Mouse (Mus musculus) CH12.LX (cell line): Measurements from ENCODE around the gene Asxl1.
A peak's percentile ranks its signal among the peaks of the same experiment; 100 is the strongest.

Source experiments
- CTCF ChIP-seq, 2 experiments: IDR thresholded peaks in 1 of 2; conservative IDR thresholded peaks in 1 of 2; 2 replicates each; pipeline ENCODE4 v1.5.1; 2011 to 2012; ENCODE audit warnings: low read depth in 2 of 2, low read length in 2 of 2, improper control_type of control experiment in 1 of 2, inconsistent platforms in 1 of 2, mild to moderate bottlenecking in 1 of 2, moderate library complexity in 1 of 2
- E2F4 ChIP-seq: IDR thresholded peaks from 2 replicates; pipeline ENCODE4 v1.6.1; 2011; ENCODE audit warnings: low read depth, low read length, improper control_type of control experiment; ENCODE audit not compliant: insufficient replicate concordance
- ELF1 ChIP-seq: IDR thresholded peaks from 2 replicates; pipeline ENCODE4 v1.6.1; 2014; ENCODE audit warnings: low read depth, mild to moderate bottlenecking, inconsistent platforms, low read length, improper control_type of control experiment
- EP300 ChIP-seq: IDR thresholded peaks from 2 replicates; pipeline ENCODE4 v1.6.1; 2011; ENCODE audit warnings: low read length, improper control_type of control experiment
- POLR2A ChIP-seq: IDR thresholded peaks from 2 replicates; pipeline ENCODE4 v1.6.1; 2011; ENCODE audit warnings: low read depth, mild to moderate bottlenecking, improper control_type of control experiment, low read length
- SIN3A ChIP-seq: IDR thresholded peaks from 2 replicates; pipeline ENCODE4 v1.6.1; 2012; ENCODE audit warnings: low read length, improper control_type of control experiment, inconsistent platforms
- SMC3 ChIP-seq: IDR thresholded peaks from 2 replicates; pipeline ENCODE4 v1.6.1; 2011; ENCODE audit warnings: low read depth, low read length, improper control_type of control experiment
- TCF12 ChIP-seq: IDR thresholded peaks from 2 replicates; pipeline ENCODE4 v1.6.1; 2014; ENCODE audit warnings: low read depth, mild to moderate bottlenecking, inconsistent platforms, low read length, improper control_type of control experiment
- UBTF ChIP-seq: IDR thresholded peaks from 2 replicates; pipeline ENCODE4 v1.6.1; 2012; ENCODE audit warnings: low read depth, mild to moderate bottlenecking, inconsistent platforms, low read length, improper control_type of control experiment, moderate library complexity

- no peak for TF ChIP-seq SMC3
- no peak for TF ChIP-seq EP300
- TF ChIP-seq SIN3A = peak; percentile 95
- peak; percentile 53 for TF ChIP-seq TCF12
- TF ChIP-seq POLR2A = peak; percentile 77
- TF ChIP-seq ELF1 = peak; percentile 97
- peak; percentile 80; the same call in 1 of the 2 replicates for TF ChIP-seq E2F4
- no peak for TF ChIP-seq CTCF (conservative IDR thresholded peaks at IDR 0.05 in 1 of 2, IDR thresholded peaks at IDR 0.05 in 1 of 2; ENCODE audit: low read depth in 2 of 2, low read length in 2 of 2)
- TF ChIP-seq UBTF = no peak
Measured at GRCm38 (mm10) chr2:153345454-153346220, at the start of gene Asxl1.
